Mouse (Mus musculus): ENCODE measurements around the gene Sox14. TPM values are rescaled to one million over a fixed set of nuclear protein-coding genes. Genes with fewer than 3 reads are reported as not detected.

Gene Sox14
- polyA plus RNA-seq (2015; fragmentation: Nextera tagmentation; extraction: Ambion mirVana): 1.1 and 1.8 TPM in 2 replicates

DNA sequence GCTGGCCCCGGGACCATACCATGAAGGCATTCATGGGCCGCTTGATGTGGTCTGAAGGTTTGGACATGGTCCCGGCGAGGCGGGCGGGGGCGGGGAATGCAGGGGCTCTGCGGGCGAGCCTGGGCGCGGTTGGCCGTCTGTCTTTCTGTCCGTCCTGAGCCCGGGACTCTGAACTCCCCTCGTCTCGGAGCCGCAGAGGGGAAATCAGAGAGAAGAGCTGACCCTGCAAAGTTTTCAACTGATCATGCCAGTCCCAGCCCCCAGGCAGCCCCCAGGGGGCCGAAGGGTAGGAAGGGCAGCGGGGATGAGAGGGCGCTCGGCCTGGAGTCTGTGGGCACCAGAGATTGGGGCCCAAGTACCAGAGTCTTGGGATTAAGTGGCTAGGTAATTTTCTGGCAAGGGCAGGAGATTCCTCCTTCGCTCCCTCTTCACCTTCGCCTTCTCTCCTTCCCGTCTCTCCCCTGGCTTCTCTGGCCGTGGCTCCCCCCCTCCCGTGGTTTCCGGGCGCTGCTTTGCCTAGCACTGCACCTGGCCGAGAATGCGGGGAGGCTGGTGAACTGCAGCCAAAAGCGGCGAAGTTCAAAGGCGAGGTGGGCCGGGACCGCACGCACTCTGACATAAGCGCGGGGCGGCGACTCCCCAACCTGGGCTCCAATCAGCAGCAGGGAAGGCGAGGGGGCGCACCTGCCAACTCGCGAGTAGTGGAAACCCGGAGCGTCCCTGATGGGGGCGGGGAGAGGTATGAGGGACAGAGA is at the start of gene Sox14:
TSS of gene Sox14 (minus strand) at position 553 of the 755 bp plus-strand sequence.
- peaks cover 30% of the 10 kb centered on the region for H3K4me1 ChIP-seq (replicated peaks; ENCODE audit: control insufficient read depth, insufficient read depth, low read length)
- H3K27me3 ChIP-seq (replicated peaks; ENCODE audit: control insufficient read depth, insufficient read depth, low read length): peaks cover 88% of the 10 kb centered on the region
- no peaks in the 10 kb centered on the region for H3K36me3 ChIP-seq (ENCODE audit: control insufficient read depth, insufficient read depth)
- under 1% methylated on average over 47 of the region's 47 CpGs for WGBS
- no peaks in the 10 kb centered on the region for H3K9me3 ChIP-seq (ENCODE audit: control insufficient read depth, low read length)
- peak within 1 kb of the TSS; percentile 26 for H3K4me3 ChIP-seq (replicated peaks; ENCODE audit: low read length)
- no peak for ATAC-seq
- H3K4me2 ChIP-seq (ENCODE audit: low read length): peak within 1 kb of the TSS; percentile 45
- H3K9ac ChIP-seq (replicated peaks; ENCODE audit: low read depth, low read length): no peak within 1 kb of the TSS
- H3K27ac ChIP-seq (ENCODE audit: low read length): no peak within 1 kb of the TSS

DNA sequence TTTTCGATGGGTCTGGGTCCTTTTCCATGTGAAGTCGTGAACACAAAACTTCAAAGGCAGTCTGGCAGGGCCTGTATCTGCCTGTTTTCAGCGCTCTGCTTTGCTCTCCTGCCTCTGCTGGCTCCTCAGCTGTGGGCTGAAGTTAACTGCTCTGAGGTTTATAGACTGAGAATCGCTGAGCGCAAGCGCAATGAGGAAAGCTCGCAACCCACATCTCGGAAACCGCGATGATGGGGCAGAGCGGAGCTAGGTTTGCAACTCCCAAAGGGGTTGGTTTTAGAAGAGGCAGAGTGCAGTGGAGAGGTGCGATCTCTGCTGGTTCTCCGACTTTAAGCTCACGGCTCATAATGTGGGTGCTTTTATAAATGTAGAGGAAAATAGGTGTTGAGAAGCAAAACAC is 3.3 kb upstream of the Sox14 start:
- H3K4me2 ChIP-seq (ENCODE audit: low read length): no peak overlapping the region
- 4% methylated on average over 14 of the region's 14 CpGs for WGBS
- H3K27ac ChIP-seq (ENCODE audit: low read length): no peak overlapping the region
- no peaks in the 10 kb centered on the region for H3K36me3 ChIP-seq (ENCODE audit: control insufficient read depth, insufficient read depth)
- H3K4me3 ChIP-seq (replicated peaks; ENCODE audit: low read length): no peak overlapping the region
- H3K27me3 ChIP-seq (replicated peaks; ENCODE audit: control insufficient read depth, insufficient read depth, low read length): peaks cover 66% of the 10 kb centered on the region
- no peaks in the 10 kb centered on the region for H3K9me3 ChIP-seq (ENCODE audit: control insufficient read depth, low read length)
- H3K9ac ChIP-seq (replicated peaks; ENCODE audit: low read depth, low read length): no peak overlapping the region
- peaks cover 21% of the 10 kb centered on the region for H3K4me1 ChIP-seq (replicated peaks; ENCODE audit: control insufficient read depth, insufficient read depth, low read length)
- ATAC-seq: no peak

DNA sequence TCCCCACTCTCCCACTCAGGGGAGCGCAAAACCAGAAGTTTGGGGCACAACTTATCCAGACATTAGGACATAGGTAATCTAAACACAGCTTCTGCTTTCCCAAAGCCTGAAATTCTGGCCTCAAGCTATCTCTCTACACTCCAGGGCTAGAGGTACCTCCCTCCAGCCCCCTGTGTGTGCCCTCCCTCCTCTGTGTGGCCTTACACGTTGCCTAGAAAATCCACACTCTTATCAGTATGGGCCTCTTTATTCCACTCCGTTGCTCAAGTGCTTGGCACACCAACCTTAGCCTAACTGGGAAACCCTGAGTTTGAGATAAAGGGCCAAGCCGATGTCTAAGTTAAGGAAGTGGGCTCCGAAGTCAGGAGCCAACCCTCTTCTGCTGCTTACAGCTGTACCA is 2.6 kb upstream of the Sox14 start:
- no peak for ATAC-seq
- no peaks in the 10 kb centered on the region for H3K36me3 ChIP-seq (ENCODE audit: control insufficient read depth, insufficient read depth)
- H3K4me3 ChIP-seq (replicated peaks; ENCODE audit: low read length): no peak overlapping the region
- no peak overlapping the region for H3K27ac ChIP-seq (ENCODE audit: low read length)
- H3K4me2 ChIP-seq (ENCODE audit: low read length): no peak overlapping the region
- peaks cover 21% of the 10 kb centered on the region for H3K4me1 ChIP-seq (replicated peaks; ENCODE audit: control insufficient read depth, insufficient read depth, low read length)
- WGBS: 17% methylated on average over 5 of the region's 5 CpGs
- no peaks in the 10 kb centered on the region for H3K9me3 ChIP-seq (ENCODE audit: control insufficient read depth, low read length)
- H3K9ac ChIP-seq (replicated peaks; ENCODE audit: low read depth, low read length): no peak overlapping the region
- H3K27me3 ChIP-seq (replicated peaks; ENCODE audit: control insufficient read depth, insufficient read depth, low read length): peaks cover 71% of the 10 kb centered on the region

DNA sequence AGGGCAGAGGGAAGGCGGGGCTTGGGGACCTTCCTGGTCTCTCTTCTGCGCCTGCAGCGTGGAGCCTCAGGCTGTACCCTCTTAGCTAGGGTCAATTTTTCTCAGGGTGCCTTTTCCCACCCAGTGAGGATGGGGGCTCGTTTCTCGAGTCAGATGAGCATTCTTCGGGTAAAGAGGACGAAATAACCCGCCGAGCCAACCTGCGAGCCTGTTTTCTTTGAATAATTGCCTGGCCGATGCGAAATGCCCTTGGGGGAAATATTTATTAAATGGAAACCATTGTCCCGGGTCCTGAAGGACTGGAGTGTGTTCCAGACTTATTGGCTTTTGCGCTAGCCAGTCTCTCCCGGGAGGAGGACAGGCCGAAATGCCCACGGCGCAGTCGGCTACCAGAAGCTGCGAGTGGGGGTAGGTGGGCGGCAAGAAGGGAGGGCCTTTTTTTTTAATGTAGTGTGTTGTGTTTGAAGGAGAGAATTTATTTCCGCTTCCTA is 1.1 kb upstream of the Sox14 start:
- WGBS: 2% methylated on average over 22 of the region's 22 CpGs
- H3K9ac ChIP-seq (replicated peaks; ENCODE audit: low read depth, low read length): no peak overlapping the region
- H3K4me1 ChIP-seq (replicated peaks; ENCODE audit: control insufficient read depth, insufficient read depth, low read length): peaks cover 24% of the 10 kb centered on the region
- H3K27ac ChIP-seq (ENCODE audit: low read length): no peak overlapping the region
- H3K36me3 ChIP-seq (ENCODE audit: control insufficient read depth, insufficient read depth): no peaks in the 10 kb centered on the region
- H3K4me2 ChIP-seq (ENCODE audit: low read length): no peak overlapping the region
- H3K27me3 ChIP-seq (replicated peaks; ENCODE audit: control insufficient read depth, insufficient read depth, low read length): peaks cover 84% of the 10 kb centered on the region
- no peaks in the 10 kb centered on the region for H3K9me3 ChIP-seq (ENCODE audit: control insufficient read depth, low read length)
- ATAC-seq: no peak
- no peak overlapping the region for H3K4me3 ChIP-seq (replicated peaks; ENCODE audit: low read length)

DNA sequence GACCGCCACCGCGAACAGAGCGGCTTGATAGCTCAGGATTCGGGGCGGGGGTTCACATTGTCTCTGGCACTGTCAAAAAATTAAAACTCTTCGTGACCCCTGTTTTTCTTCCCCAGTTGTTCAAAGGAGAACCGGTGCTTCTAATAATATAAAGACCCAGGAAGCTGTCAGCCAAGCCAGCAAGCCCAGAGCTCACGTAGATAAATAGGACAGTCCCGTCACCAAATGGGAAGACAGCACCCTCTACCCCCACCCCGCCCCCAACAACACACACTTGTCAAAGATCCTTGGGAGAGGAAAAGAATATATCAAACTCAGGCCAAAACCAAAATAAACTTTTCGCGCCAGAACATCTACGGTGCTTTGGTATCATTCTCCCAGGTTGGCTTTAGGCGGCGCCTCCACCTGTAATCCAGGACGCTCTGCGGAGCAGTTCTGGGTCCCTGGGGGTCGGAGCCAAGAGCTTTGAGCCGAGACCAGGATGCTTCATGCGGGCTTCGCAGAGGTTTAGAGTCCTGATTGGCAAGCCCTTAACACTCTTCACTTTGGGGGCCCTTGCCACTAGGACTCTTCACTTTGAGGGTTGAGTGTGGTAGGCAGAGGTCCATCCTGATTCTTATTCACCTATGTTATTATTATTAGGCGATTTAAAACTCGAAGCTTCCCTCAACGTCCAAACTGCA is 544 bp upstream of the Sox14 start:
- Histone ChIP-seq H3K4me1 (replicated peaks; ENCODE audit: control insufficient read depth, insufficient read depth, low read length) (peaks cover 26% of the 10 kb centered on the region), H3K9me3 (ENCODE audit: control insufficient read depth, low read length) (no peaks in the 10 kb centered on the region), H3K36me3 (ENCODE audit: control insufficient read depth, insufficient read depth) (no peaks in the 10 kb centered on the region), H3K9ac (replicated peaks; ENCODE audit: low read depth, low read length) (no peak overlapping the region), H3K4me2 (ENCODE audit: low read length) (peak overlapping the region; percentile 45), H3K4me3 (replicated peaks; ENCODE audit: low read length) (peak overlapping the region; percentile 26), H3K27ac (ENCODE audit: low read length) (no peak overlapping the region), H3K27me3 (replicated peaks; ENCODE audit: control insufficient read depth, insufficient read depth, low read length) (peaks cover 84% of the 10 kb centered on the region)
- WGBS: 1% methylated on average over 25 of the region's 25 CpGs
- no peak for ATAC-seq

DNA sequence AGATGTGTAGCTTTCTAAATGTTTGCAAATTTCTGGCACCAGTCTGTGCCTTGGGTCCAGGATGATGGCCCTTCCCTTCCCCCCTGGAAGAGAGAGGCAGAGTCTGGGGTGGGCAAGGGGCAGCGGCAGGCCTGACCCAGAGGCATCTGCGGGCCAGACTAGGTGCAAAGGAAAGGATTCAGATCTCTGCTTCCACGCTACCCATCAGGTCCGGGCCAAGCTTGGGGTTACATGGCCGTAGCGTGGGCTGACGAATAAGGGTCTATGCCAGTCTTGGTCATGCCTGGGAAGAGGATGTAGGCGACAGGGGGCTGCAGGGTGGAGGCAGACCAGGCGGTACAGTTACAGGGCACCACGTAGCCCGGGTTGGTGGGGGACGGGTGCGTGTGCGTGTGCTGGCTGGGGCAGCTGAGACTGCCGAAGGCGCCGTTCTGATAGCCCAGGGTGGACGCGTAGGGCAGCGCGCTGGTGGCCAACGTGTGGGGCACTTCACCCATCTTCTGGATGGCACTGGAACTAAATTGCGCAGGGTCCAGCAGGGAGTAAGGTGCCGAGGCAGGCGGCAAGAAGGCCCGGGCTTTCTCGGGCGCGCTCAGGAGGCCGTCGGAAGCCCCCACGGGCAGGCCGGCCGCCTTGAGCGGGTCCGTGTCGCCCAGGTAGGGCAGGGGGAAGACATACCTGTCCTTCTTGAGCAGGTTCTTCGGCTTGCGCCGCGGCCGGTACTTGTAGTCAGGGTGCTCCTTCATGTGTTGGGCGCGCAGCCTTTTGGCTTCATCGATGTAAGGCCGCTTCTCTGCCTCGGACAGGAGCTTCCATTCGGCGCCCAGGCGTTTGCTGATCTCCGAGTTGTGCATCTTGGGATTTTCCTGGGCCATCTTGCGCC is 994 bp downstream of the Sox14 start:
- Histone ChIP-seq H3K4me3 (replicated peaks; ENCODE audit: low read length) (no peak overlapping the region), H3K4me1 (replicated peaks; ENCODE audit: control insufficient read depth, insufficient read depth, low read length) (peaks cover 37% of the 10 kb centered on the region), H3K36me3 (ENCODE audit: control insufficient read depth, insufficient read depth) (no peaks in the 10 kb centered on the region), H3K9me3 (ENCODE audit: control insufficient read depth, low read length) (no peaks in the 10 kb centered on the region), H3K27ac (ENCODE audit: low read length) (no peak overlapping the region), H3K4me2 (ENCODE audit: low read length) (no peak overlapping the region), H3K27me3 (replicated peaks; ENCODE audit: control insufficient read depth, insufficient read depth, low read length) (peaks cover 86% of the 10 kb centered on the region), H3K9ac (replicated peaks; ENCODE audit: low read depth, low read length) (no peak overlapping the region)
- under 1% methylated on average over 52 of the region's 52 CpGs for WGBS
- no peak for ATAC-seq

DNA sequence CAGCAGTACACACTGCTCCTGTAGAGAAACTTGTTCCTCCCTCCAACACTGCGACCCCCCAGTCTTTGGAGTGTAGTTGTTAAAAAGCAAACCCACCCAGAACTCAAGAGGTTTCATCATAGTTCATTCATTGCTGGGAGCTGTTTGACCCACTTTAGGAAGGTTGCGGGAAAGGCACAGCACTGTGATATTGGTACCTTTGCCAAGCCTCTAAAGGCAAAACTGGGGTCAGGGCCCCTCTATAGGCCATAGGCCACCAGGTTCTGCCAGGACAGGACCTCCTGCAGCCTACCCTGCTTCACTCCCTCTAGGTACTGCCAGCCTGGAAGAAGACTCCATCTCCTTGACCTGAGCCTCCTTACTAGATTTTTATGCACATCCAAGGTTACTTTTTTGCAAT is 2.2 kb downstream of the Sox14 start:
- 10% methylated on average over 2 of the region's 2 CpGs for WGBS
- no peak for ATAC-seq
- Histone ChIP-seq H3K27ac (ENCODE audit: low read length) (no peak overlapping the region), H3K9me3 (ENCODE audit: control insufficient read depth, low read length) (no peaks in the 10 kb centered on the region), H3K36me3 (ENCODE audit: control insufficient read depth, insufficient read depth) (no peaks in the 10 kb centered on the region), H3K4me3 (replicated peaks; ENCODE audit: low read length) (no peak overlapping the region), H3K4me2 (ENCODE audit: low read length) (no peak overlapping the region), H3K4me1 (replicated peaks; ENCODE audit: control insufficient read depth, insufficient read depth, low read length) (peaks cover 49% of the 10 kb centered on the region), H3K9ac (replicated peaks; ENCODE audit: low read depth, low read length) (no peak overlapping the region), H3K27me3 (replicated peaks; ENCODE audit: control insufficient read depth, insufficient read depth, low read length) (peaks cover 86% of the 10 kb centered on the region)

DNA sequence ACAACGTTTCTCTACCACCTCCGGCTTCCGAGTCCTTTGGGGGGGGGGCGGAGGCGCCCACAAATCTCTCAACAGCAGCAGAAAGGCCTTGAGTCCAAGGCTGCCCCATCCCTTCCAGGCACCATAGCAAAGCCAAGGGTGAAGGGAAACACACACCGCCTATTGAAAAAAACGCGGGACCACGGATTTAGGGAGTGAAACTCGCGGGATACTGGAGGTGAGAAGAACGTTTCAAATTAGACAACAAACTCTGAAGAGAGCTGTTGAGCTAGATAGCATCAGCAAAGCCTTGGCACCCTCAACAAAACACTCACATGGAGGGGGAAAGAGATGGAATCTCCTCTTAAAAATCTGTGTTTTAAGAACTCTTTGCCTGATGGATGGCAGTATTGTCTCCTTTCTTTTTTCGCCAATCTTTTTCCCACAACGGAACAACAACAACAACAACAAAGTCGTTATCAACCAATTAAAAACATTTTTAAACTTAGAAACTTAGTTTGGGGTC is 2.8 kb downstream of the Sox14 start:
- WGBS: 0% methylated on average over 15 of the region's 15 CpGs
- peaks cover 81% of the 10 kb centered on the region for H3K27me3 ChIP-seq (replicated peaks; ENCODE audit: control insufficient read depth, insufficient read depth, low read length)
- H3K4me1 ChIP-seq (replicated peaks; ENCODE audit: control insufficient read depth, insufficient read depth, low read length): peaks cover 53% of the 10 kb centered on the region
- no peak overlapping the region for H3K9ac ChIP-seq (replicated peaks; ENCODE audit: low read depth, low read length)
- no peaks in the 10 kb centered on the region for H3K36me3 ChIP-seq (ENCODE audit: control insufficient read depth, insufficient read depth)
- H3K9me3 ChIP-seq (ENCODE audit: control insufficient read depth, low read length): no peaks in the 10 kb centered on the region
- no peak overlapping the region for H3K27ac ChIP-seq (ENCODE audit: low read length)
- no peak for ATAC-seq
- H3K4me2 ChIP-seq (ENCODE audit: low read length): no peak overlapping the region
- H3K4me3 ChIP-seq (replicated peaks; ENCODE audit: low read length): no peak overlapping the region
